Mouse (Mus musculus) right cerebral cortex, postnatal 14 days (tissue): ENCODE measurements around the gene Zfp263.

Experiments used
- DNase-seq: peaks from one replicate; pipeline ENCODE4 v3.0.0; 2022

The Zfp263 gene

GRCm38 (mm10) chr16:3743503-3744185, at the start of gene Zfp263:
Gene Zfp263 (plus strand): TSS chr16:3744093.
- DNase-seq, result peak; percentile 90

GRCm38 (mm10) chr16:3699281-3699680, 44.6 kb upstream of the Zfp263 start:
- DNase-seq, result no peak

GRCm38 (mm10) chr16:3700893-3701292, 43.0 kb upstream of the Zfp263 start:
- DNase-seq, result no peak

DNA sequence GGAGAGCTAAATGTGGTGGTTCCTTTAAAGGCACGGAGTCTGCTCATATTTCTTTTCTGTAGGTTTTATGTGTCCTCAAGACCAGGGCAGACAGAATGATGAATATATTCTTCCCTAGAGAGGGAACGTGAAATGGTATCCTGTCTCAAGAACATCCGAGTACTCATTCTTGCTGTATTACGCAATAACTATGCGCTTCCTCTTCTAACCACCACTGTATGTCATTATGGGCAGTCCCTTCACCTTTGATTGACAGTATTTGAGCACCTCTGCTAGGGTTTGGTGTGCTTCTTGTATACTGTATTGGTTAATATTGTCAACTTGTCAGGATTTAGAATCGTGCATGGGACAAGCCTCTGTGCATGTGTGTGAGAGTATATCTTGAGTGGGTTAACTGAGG, 37.2 kb upstream of the Zfp263 start:
- DNase-seq, result no peak

GRCm38 (mm10) chr16:3714731-3715130, 29.2 kb upstream of the Zfp263 start:
- no peak for DNase-seq

DNA sequence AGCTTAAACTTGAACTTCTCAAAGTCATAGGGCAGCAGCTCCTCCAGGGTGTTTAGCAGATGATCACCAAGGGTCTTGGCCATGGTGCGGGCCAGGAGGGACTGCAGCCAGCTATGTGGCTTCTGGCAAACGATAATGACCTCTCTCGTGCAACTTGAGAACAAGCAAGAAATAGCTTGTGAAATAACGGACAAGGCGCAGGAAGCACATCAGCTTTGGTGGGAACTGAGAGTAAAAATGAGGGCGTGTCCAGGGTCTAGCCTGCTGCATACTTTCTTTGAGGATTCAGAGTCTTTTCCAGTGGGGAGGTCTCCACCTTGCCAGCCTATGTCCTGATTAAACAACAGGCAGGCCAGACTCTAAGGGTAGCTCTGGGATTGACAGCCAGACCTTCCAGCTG, 25.9 kb upstream of the Zfp263 start, which contains the start of gene Mefv:
TSS of gene Mefv (minus strand) at position 118 of the 400 bp plus-strand sequence.
- DNase-seq, result no peak

GRCm38 (mm10) chr16:3723231-3723630, 20.7 kb upstream of the Zfp263 start:
- DNase-seq, result no peak

- no peak for DNase-seq
Measured at GRCm38 (mm10) chr16:3727980-3728720, 15.7 kb upstream of the Zfp263 start.

DNA sequence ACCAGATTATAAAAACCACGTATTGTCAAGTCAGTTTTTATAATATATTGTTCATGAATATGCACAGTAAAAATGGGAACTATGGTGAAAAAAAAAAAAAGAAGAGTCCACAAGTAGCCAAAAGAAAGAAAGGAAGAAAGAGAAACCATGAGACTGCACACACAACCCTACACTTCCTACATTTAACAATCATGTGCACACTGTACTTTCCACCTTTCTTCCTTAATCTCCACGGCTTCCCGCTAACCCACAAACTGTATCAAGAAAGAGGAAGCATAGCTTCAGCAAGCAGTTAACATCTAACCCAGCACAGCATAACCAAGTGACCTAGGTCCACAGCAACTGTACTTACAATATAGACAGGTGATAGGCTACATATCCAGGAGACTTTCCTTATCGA, 11.3 kb upstream of the Zfp263 start:
- DNase-seq, result no peak

- DNase-seq, result no peak
Measured at GRCm38 (mm10) chr16:3733198-3733732, 10.6 kb upstream of the Zfp263 start.

DNA sequence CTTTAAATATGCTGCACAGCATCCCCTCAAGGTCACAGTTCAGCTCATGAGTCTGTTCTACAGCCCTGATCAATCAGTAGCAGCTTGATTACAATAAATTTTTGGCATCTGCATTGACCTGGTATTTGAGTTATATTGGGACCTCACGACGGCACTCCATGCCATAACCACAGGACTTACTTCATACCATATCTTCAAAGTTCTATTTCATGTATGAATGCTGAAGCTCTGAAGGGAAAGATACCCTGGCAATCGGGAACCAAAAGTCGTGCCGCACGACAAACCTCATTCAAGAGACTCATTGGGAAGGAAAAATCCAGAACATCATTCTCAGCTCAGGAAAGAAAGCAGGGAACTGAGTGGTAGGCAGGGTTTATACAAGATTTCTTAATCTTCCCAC, 1.4 kb upstream of the Zfp263 start:
- no peak for DNase-seq

GRCm38 (mm10) chr16:3744186-3744700, 350 bp downstream of the Zfp263 start:
- DNase-seq, result no peak

GRCm38 (mm10) chr16:3745656-3746055, 1.8 kb downstream of the Zfp263 start:
- DNase-seq, result no peak

GRCm38 (mm10) chr16:3748976-3749375, 5.1 kb downstream of the Zfp263 start:
- DNase-seq, result no peak

DNA sequence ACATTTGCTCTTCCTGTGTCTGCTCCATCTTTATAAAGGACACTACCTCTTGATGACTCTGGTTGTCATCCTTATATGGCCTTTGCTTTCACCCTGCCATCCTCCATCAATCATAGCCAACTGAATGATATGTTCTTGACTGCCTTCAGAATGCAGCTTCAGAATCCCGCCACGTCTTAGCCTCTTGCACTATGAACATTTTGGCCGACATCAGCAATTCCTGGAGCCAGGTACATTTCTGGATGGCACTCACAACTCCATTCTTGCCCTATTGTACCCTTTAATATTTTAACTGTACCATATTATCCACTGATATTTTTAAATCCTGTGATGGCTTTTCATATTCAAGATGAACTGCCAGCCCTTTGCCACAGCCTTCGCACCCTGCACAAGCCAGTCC, 27.7 kb downstream of the Zfp263 start:
- DNase-seq, result no peak

DNA sequence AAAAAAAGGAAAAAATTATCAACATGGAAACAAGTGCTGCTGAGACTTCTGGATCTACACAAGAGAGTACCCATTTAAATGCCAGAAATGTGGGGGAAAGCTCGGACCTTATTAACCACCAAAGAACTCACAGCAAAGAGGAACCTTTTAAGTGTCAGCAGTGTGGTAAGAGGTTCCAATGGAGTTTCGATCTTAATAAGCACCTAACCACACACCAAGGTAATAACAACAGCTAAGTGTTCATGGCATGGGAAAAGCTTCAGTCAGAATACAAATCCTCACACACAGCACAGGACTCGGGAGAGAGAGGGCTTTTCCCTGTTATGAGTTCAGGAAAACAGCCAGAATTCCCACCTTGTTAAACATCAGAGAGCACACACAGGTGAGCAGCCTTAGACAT, 32.5 kb downstream of the Zfp263 start:
- no peak for DNase-seq

- no peak for DNase-seq
Measured at GRCm38 (mm10) chr16:3777986-3778385, 34.1 kb downstream of the Zfp263 start.

DNA sequence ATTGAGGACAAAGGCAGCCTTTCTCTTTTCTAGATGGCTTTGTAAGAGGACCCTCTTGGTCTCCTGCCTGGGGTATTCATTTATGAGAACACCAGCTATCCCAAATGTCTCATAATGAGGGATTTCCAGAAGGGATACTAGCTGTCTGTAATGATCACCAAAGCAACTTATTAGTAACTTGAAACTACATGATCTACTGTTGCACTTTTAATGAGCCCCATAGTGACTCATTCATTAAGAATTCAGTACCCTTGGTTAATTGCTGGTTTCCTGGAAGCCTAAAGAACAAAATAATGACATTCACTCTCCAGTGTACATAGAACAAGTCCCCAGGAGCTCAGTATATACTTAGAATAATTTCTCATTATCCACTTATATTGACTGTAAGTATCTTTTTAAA, 37.3 kb downstream of the Zfp263 start:
- no peak for DNase-seq

GRCm38 (mm10) chr16:3788394-3788793, 44.5 kb downstream of the Zfp263 start:
- no peak for DNase-seq
